Mouse (Mus musculus): Measurements from ENCODE around the gene Lmo7.

Lmo7 gene

GRCm38 (mm10) chr14:101946711-101947516 lies 217.2 kb downstream of the Lmo7 start:
- DNase-seq (ENCODE audit: low spot score in 2 of 2): no peak

DNA sequence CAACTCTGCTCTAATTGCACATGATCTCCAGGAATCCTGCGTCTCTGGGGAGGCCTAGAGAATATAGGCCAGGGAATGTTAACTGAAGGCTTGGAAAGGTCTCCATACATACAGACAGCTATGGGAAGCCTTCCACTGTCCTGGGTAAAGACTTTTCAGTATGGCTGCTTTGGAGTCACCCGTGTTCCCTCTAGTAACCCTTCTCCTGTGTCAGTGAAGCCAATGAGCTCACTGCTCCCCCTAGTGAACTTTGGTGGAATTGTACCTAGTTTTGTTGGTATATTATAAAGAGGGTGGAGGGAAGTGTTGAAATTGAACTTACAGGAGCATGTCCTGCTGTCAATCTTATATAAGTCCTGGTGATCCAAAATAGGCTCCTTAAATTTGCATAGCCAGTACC lies 219.4 kb downstream of the Lmo7 start:
- DNase-seq (ENCODE audit: low spot score in 2 of 2): no peak

DNA sequence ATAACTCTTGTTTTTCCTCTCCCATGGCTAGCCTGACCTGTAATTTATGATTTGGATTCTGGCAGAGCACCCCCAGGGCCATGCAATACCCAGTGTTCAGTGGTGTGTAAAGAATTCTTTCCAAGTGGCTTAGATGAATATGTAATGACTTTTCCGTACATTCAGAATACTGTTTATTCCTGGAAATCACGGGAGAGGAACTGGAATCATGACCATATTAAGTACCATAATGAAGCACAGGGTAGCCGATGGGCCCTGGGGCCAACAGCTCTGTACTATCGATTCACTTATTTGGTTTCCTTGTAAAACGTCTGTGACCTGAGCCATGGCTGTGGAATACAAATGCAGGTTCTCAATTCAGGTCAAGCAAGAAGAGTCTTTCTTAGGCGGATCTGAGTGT lies 221.3 kb downstream of the Lmo7 start:
- no peak for DNase-seq (ENCODE audit: low spot score in 2 of 2)

GRCm38 (mm10) chr14:101953793-101954468 lies 224.2 kb downstream of the Lmo7 start:
- DNase-seq (ENCODE audit: low spot score in 2 of 2): no peak

GRCm38 (mm10) chr14:101964381-101964780 lies 234.6 kb downstream of the Lmo7 start:
- no peak for DNase-seq (ENCODE audit: low spot score in 2 of 2)

GRCm38 (mm10) chr14:101964956-101965355 lies 235.2 kb downstream of the Lmo7 start:
- DNase-seq (ENCODE audit: low spot score in 2 of 2): no peak

DNA sequence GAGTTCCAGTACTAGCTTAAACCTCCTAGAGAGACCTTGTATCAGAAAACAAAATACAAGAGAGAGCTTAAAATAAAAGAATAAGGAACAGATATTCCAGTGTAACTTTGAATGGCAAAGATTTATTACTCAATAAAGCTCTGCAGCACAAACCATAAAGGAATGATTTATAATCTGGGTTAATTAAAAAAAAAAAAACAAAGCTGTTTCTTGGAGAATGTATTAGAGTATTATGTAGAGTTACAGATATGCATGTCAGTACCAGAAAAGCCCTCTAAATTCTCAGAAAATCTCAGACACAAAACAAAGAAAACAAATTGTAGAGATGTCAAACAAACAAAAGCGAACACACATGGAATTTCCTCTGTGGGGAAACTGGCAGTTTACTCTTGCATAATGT lies 243.0 kb downstream of the Lmo7 start:
- DNase-seq (ENCODE audit: low spot score in 2 of 2): no peak

DNA sequence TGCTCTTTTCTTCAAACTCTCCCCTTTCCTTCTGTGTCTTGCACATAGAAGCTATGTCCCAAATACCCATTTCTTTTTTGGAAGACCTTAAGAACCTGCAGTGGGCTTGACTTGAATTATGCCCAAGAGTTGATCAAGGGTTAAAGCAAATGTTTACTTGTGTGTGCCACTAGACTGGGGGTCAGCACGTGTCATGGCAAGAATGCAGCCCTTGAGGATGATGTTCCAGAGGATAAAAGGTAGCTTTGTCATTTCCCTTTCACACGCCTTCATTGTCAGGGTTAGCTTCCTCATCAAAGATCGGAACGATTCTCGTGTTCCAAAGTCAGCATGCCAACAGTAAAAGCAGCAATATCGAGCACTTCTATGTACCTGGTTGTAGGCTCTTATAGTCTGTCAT lies 243.4 kb downstream of the Lmo7 start:
- DNase-seq (ENCODE audit: low spot score in 2 of 2): no peak

DNA sequence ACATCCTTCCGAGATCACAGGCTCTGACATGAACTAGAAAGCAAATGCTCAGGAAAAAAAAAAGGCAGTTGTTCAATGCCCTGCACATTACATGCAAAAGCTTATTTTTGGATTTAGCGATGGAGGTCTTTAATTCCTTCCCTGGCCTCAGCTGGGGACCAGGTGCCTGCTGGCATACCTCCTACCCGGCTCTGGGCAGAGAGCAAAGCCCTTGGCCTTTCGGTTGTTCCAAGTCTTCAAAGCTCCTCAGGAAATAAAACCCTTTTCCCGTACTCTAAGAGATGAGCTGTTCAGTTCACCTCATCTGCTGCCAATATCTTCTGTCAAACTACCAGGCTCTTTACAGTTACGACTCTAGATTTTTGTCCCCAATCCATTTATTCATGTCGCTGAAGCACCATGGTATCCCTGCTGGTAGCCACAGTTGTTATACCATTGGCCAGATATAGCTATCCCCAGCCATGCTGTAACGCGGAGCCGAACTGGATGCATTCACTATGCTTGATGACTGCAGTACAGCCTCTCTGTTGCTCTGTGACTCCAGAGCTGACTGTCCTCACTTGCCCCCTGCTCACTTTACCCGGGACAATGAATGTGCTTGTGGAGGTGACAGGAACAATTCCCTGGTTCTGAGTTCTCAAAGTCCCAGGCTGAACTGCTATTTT lies 246.4 kb downstream of the Lmo7 start:
- no peak for DNase-seq (ENCODE audit: low spot score in 2 of 2)

All from urinary bladder, postnatal 36 days (tissue).